Mouse (Mus musculus): Measurements from ENCODE around the gene Gpr6. TPM values are rescaled to one million over a fixed set of nuclear protein-coding genes. Genes with fewer than 3 reads are reported as not detected.
A peak's percentile ranks its signal among the peaks of the same experiment; 100 is the strongest.

Gene Gpr6
- polyA plus RNA-seq (2014; fragmentation: Nextera tagmentation; extraction: Ambion mirVana) = not detected in 2 replicates

GRCm38 (mm10) chr10:41072116-41072515, at the start of gene Gpr6:
TSS of gene Gpr6 (minus strand) at chr10:41072285.
- ATAC-seq (ENCODE audit: insufficient number of reproducible peaks, low FRiP score, low TSS enrichment, low read depth) (no peak), DNase-seq (ENCODE audit: low spot score) (no peak)
- WGBS = 3% methylated on average over 23 of the region's 23 CpGs
- H3K36me3 ChIP-seq (ENCODE audit: control insufficient read depth, insufficient read depth, low read length) = no peaks in the 10 kb centered on the region
- H3K4me2 ChIP-seq (ENCODE audit: low read depth, severe bottlenecking) = peak within 1 kb of the TSS; percentile 17; the same call in 1 of the 2 replicates
- H3K27ac ChIP-seq (replicated peaks; ENCODE audit: low read depth, low read length) = no peak within 1 kb of the TSS
- H3K9me3 ChIP-seq (ENCODE audit: control insufficient read depth, low read length) = no peaks in the 10 kb centered on the region
- no peak within 1 kb of the TSS for H3K9ac ChIP-seq (ENCODE audit: low read length)
- peaks cover 24% of the 10 kb centered on the region for H3K27me3 ChIP-seq (ENCODE audit: control insufficient read depth, insufficient read depth, low read length)
- peaks cover 6% of the 10 kb centered on the region for H3K4me1 ChIP-seq (ENCODE audit: control insufficient read depth, insufficient read depth, low read length)
- no peak within 1 kb of the TSS for H3K4me3 ChIP-seq (ENCODE audit: low read depth, low read length)

GRCm38 (mm10) chr10:41100060-41100459, 28.0 kb upstream of the Gpr6 start:
- Histone ChIP-seq H3K27me3 (ENCODE audit: control insufficient read depth, insufficient read depth, low read length) (no peaks in the 10 kb centered on the region), H3K4me1 (ENCODE audit: control insufficient read depth, insufficient read depth, low read length) (no peaks in the 10 kb centered on the region), H3K9me3 (ENCODE audit: control insufficient read depth, low read length) (no peaks in the 10 kb centered on the region), H3K27ac (replicated peaks; ENCODE audit: low read depth, low read length) (no peak overlapping the region), H3K4me3 (ENCODE audit: low read depth, low read length) (no peak overlapping the region), H3K36me3 (ENCODE audit: control insufficient read depth, insufficient read depth, low read length) (no peaks in the 10 kb centered on the region), H3K4me2 (ENCODE audit: low read depth, severe bottlenecking) (no peak overlapping the region), H3K9ac (ENCODE audit: low read length) (no peak overlapping the region)
- ATAC-seq (ENCODE audit: insufficient number of reproducible peaks, low FRiP score, low TSS enrichment, low read depth) = no peak
- 72% methylated on average over 2 of the region's 2 CpGs for WGBS
- no peak for DNase-seq (ENCODE audit: low spot score)

DNA sequence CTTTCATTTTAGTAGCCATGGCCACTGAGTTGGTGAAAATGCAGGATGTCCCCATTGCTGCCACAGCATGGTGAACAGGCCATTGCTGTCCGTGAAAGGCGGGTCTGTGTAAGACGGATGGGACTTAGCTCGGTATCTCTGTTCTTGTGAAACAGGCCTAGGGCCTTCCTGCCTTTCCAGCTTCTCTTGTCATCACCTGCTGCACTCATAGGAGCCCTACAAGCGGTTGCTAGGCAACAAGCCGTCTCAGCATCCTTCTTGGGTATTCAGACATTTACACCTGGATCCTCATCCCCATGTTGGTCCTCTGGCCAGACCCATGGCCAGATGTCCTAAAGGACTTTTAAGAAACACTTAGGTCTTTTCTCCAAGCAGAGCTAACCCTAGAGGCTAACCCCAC, 26.1 kb upstream of the Gpr6 start:
- Histone ChIP-seq H3K4me3 (ENCODE audit: low read depth, low read length) (no peak overlapping the region), H3K4me2 (ENCODE audit: low read depth, severe bottlenecking) (no peak overlapping the region), H3K9ac (ENCODE audit: low read length) (no peak overlapping the region), H3K36me3 (ENCODE audit: control insufficient read depth, insufficient read depth, low read length) (no peaks in the 10 kb centered on the region), H3K4me1 (ENCODE audit: control insufficient read depth, insufficient read depth, low read length) (no peaks in the 10 kb centered on the region), H3K27me3 (ENCODE audit: control insufficient read depth, insufficient read depth, low read length) (no peaks in the 10 kb centered on the region), H3K27ac (replicated peaks; ENCODE audit: low read depth, low read length) (no peak overlapping the region), H3K9me3 (ENCODE audit: control insufficient read depth, low read length) (no peaks in the 10 kb centered on the region)
- 89% methylated on average over 6 of the region's 6 CpGs for WGBS
- no peak for ATAC-seq (ENCODE audit: insufficient number of reproducible peaks, low FRiP score, low TSS enrichment, low read depth)
- DNase-seq (ENCODE audit: low spot score) = no peak

DNA sequence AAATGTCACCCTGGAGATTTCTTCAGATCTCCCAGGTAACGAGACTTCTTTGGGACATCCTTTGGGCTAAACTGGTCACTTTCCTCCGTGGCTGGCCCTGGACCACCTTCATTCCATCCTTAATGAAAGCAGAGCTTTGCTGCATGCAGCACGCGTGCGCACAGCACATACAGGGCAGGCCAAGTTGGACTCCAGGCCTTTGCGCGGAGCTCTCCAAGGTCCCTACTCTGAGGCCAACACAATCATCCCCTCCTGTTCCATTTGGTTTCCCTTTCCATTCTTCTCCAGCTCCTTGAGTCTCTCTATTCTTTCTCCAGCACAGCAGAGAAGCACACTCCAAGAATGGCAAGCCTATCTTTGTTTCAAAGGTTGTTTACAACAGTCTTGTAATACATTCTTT, 16.8 kb upstream of the Gpr6 start:
- DNase-seq (ENCODE audit: low spot score) (peak; percentile 66), ATAC-seq (ENCODE audit: insufficient number of reproducible peaks, low FRiP score, low TSS enrichment, low read depth) (no peak)
- Histone ChIP-seq H3K9me3 (ENCODE audit: control insufficient read depth, low read length) (no peaks in the 10 kb centered on the region), H3K9ac (ENCODE audit: low read length) (no peak overlapping the region), H3K4me1 (ENCODE audit: control insufficient read depth, insufficient read depth, low read length) (no peaks in the 10 kb centered on the region), H3K36me3 (ENCODE audit: control insufficient read depth, insufficient read depth, low read length) (no peaks in the 10 kb centered on the region), H3K4me3 (ENCODE audit: low read depth, low read length) (no peak overlapping the region), H3K4me2 (ENCODE audit: low read depth, severe bottlenecking) (no peak overlapping the region), H3K27ac (replicated peaks; ENCODE audit: low read depth, low read length) (no peak overlapping the region), H3K27me3 (ENCODE audit: control insufficient read depth, insufficient read depth, low read length) (no peaks in the 10 kb centered on the region)
- WGBS = 60% methylated on average over 7 of the region's 7 CpGs

- Histone ChIP-seq H3K4me3 (ENCODE audit: low read depth, low read length) (no peak overlapping the region), H3K27me3 (ENCODE audit: control insufficient read depth, insufficient read depth, low read length) (peaks cover 24% of the 10 kb centered on the region), H3K4me2 (ENCODE audit: low read depth, severe bottlenecking) (peak overlapping the region; percentile 13; the same call in 1 of the 2 replicates)
These were observed 389 bp downstream of the Gpr6 start for GRCm38 (mm10) chr10:41071696-41072095.

DNA sequence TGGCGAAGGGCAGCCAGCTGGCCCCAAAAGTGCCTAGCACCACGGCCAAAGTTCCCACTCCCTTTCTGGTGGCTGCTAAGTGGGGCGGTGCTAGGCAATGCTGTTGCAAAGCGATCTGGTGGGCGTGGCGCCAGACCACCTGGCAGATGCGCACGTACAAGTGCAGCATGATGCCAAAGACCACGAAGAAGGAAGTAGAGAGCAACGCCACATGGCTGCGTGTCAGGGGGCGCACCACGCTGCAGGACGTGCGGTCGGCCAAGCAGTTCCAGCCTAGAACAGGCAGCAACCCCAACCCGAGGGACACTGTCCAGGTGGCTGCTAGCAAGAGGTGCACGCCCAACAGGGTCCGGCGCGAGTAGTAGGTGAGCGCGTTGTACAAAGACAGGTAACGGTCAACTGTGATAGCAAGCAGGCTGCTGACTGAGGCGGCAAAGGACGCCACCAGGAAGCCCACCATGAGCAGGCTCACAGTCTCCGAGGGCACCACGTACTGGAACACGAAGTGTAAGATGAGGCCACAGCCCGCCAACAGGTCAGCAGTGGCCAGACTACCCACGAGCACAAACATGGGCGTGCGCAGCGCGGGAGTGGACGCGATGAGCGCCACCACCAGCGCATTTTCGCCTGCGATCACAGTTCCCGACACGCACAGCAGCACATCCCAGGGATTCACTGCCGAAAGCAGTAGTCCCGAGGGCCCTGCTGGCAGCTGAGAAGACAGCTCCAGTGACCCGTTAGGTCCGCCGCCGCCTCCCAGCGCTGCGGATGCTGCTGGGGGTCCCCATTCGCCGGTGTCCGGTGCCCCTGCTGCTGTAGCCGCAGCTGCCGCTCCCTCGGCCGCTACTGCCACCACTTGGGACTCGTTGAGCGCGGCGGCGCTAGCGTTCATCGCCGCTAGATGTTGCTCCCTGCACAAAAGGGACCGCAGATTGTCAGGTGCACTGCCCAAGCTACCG, 1.1 kb downstream of the Gpr6 start:
- no peaks in the 10 kb centered on the region for H3K9me3 ChIP-seq (ENCODE audit: control insufficient read depth, low read length)
- no peak overlapping the region for H3K27ac ChIP-seq (replicated peaks; ENCODE audit: low read depth, low read length)
- no peak overlapping the region for H3K9ac ChIP-seq (ENCODE audit: low read length)
- ATAC-seq (ENCODE audit: insufficient number of reproducible peaks, low FRiP score, low TSS enrichment, low read depth) (no peak), DNase-seq (ENCODE audit: low spot score) (peak; percentile 21)
- WGBS = 3% methylated on average over 68 of the region's 68 CpGs
- H3K27me3 ChIP-seq (ENCODE audit: control insufficient read depth, insufficient read depth, low read length) = peaks cover 24% of the 10 kb centered on the region
- H3K4me3 ChIP-seq (ENCODE audit: low read depth, low read length) = no peak overlapping the region
- H3K4me2 ChIP-seq (ENCODE audit: low read depth, severe bottlenecking) = peak overlapping the region; percentile 17; the same call in 1 of the 2 replicates
- peaks cover 6% of the 10 kb centered on the region for H3K4me1 ChIP-seq (ENCODE audit: control insufficient read depth, insufficient read depth, low read length)
- no peaks in the 10 kb centered on the region for H3K36me3 ChIP-seq (ENCODE audit: control insufficient read depth, insufficient read depth, low read length)

More at GRCm38 (mm10) chr10:41071696-41072095, 389 bp downstream of the Gpr6 start:
- Histone ChIP-seq H3K4me1 (ENCODE audit: control insufficient read depth, insufficient read depth, low read length) (peaks cover 6% of the 10 kb centered on the region), H3K9me3 (ENCODE audit: control insufficient read depth, low read length) (no peaks in the 10 kb centered on the region), H3K27ac (replicated peaks; ENCODE audit: low read depth, low read length) (no peak overlapping the region), H3K9ac (ENCODE audit: low read length) (no peak overlapping the region), H3K36me3 (ENCODE audit: control insufficient read depth, insufficient read depth, low read length) (no peaks in the 10 kb centered on the region)
- ATAC-seq (ENCODE audit: insufficient number of reproducible peaks, low FRiP score, low TSS enrichment, low read depth) (no peak), DNase-seq (ENCODE audit: low spot score) (peak; percentile 91)
- WGBS = 2% methylated on average over 11 of the region's 11 CpGs

- no peaks in the 10 kb centered on the region for H3K9me3 ChIP-seq (ENCODE audit: control insufficient read depth, low read length)
- no peaks in the 10 kb centered on the region for H3K36me3 ChIP-seq (ENCODE audit: control insufficient read depth, insufficient read depth, low read length)
- H3K4me1 ChIP-seq (ENCODE audit: control insufficient read depth, insufficient read depth, low read length) = no peaks in the 10 kb centered on the region
- no peak overlapping the region for H3K4me2 ChIP-seq (ENCODE audit: low read depth, severe bottlenecking)
- ATAC-seq (ENCODE audit: insufficient number of reproducible peaks, low FRiP score, low TSS enrichment, low read depth) = no peak
- H3K27me3 ChIP-seq (ENCODE audit: control insufficient read depth, insufficient read depth, low read length) = no peaks in the 10 kb centered on the region
- DNase-seq (ENCODE audit: low spot score) = no peak
- no peak overlapping the region for H3K4me3 ChIP-seq (ENCODE audit: low read depth, low read length)
- H3K9ac ChIP-seq (ENCODE audit: low read length) = no peak overlapping the region
- 80% methylated on average over 4 of the region's 4 CpGs for WGBS
- no peak overlapping the region for H3K27ac ChIP-seq (replicated peaks; ENCODE audit: low read depth, low read length)
These were observed 11.7 kb downstream of the Gpr6 start for GRCm38 (mm10) chr10:41060250-41060831.

DNA sequence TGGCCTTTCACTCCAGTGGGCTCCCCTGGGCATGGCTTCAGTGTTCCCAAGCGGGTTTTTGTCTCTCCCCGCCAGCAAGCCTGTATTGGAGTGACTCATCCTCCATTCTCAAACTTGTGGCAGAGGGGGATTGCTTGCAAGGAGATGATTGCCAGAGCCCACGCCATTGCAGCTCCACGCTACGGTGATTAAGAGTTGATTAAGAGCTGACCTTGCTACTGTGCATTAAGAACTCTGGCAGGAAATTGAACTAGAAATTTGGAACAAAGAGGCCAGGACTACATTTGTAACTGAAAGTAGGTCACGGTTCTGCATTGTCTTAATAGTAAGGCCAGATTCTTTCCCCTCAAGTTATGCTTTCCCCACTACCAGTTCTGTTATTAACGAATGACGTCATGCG, 16.5 kb downstream of the Gpr6 start:
- DNase-seq (ENCODE audit: low spot score) = no peak
- H3K9me3 ChIP-seq (ENCODE audit: control insufficient read depth, low read length) = no peaks in the 10 kb centered on the region
- no peak overlapping the region for H3K27ac ChIP-seq (replicated peaks; ENCODE audit: low read depth, low read length)
- H3K4me3 ChIP-seq (ENCODE audit: low read depth, low read length) = no peak overlapping the region
- 82% methylated on average over 9 of the region's 9 CpGs for WGBS
- no peak overlapping the region for H3K4me2 ChIP-seq (ENCODE audit: low read depth, severe bottlenecking)
- H3K4me1 ChIP-seq (ENCODE audit: control insufficient read depth, insufficient read depth, low read length) = no peaks in the 10 kb centered on the region
- H3K9ac ChIP-seq (ENCODE audit: low read length) = no peak overlapping the region
- no peaks in the 10 kb centered on the region for H3K36me3 ChIP-seq (ENCODE audit: control insufficient read depth, insufficient read depth, low read length)
- no peak for ATAC-seq (ENCODE audit: insufficient number of reproducible peaks, low FRiP score, low TSS enrichment, low read depth)
- no peaks in the 10 kb centered on the region for H3K27me3 ChIP-seq (ENCODE audit: control insufficient read depth, insufficient read depth, low read length)
